Comparison of ENCODE assay signal across 19 mouse cellular contexts in the genomic region with DNA sequence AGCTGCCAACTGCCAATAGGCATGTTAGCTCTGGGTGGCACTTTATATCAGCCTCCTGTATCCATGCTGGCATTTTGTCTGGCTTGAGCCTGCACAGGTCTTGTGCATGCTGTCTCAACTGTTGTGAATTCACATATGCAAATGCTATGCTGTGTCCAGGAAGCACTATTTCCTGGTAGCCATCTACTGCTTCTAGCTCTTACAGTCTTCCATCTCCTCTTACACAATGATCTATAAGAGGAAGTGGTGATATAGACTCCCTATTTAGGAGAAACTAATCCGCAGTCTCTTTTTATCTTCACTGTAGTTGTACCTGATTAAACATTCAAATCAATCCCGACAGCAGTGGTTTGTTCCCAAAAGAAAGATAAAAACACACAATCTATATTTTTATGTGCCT. TPM values are rescaled to one million over a fixed set of nuclear protein-coding genes. Genes with fewer than 3 reads are reported as not detected.
"Had no signal": no experiment of that assay in that cellular context is flagged by ENCODE, and none has a peak within 500 bp of the region (broad histone marks: within the 10 kb centered on the region; RNA-seq: fewer than 3 reads in every experiment).

No protein-coding gene starts in this region.

- ATAC-seq: liver, postnatal 0 days; midbrain, embryonic 15.5 days had no signal

- H3K4me3 ChIP-seq: liver, embryonic 13.5 days; liver, embryonic 15.5 days; midbrain, embryonic 10.5 days; midbrain, embryonic 12.5 days; midbrain, embryonic 15.5 days; neural tube, embryonic 12.5 days; stomach, embryonic 15.5 days had no signal

- DNase-seq: liver, embryonic 13.5 days; liver, postnatal 0 days; lung, embryonic 14.5 days; lung, postnatal 10 days; lung, postnatal 4 days; right cerebral cortex, postnatal 14 days; thymus, postnatal 14 days; thymus, postnatal 36 days had no signal

- H3K4me1 ChIP-seq: liver, embryonic 13.5 days; liver, embryonic 15.5 days; midbrain, embryonic 12.5 days; midbrain, embryonic 15.5 days; neural tube, embryonic 12.5 days; stomach, embryonic 15.5 days had no signal

RNA-seq across cellular contexts. Expression of gene Synpr, which starts 43.9 kb away (rescaled TPM):
- total RNA-seq: megakaryocyte-erythroid progenitor cell, adult 5-6 weeks; monocyte, adult 5-6 weeks; neutrophil, adult 5-6 weeks had no signal
- polyA plus RNA-seq: liver, postnatal 0 days; spleen, adult 2 months; testis, adult 2 months had no signal
